Mouse (Mus musculus): ENCODE data around the gene Cpn2.

DNA sequence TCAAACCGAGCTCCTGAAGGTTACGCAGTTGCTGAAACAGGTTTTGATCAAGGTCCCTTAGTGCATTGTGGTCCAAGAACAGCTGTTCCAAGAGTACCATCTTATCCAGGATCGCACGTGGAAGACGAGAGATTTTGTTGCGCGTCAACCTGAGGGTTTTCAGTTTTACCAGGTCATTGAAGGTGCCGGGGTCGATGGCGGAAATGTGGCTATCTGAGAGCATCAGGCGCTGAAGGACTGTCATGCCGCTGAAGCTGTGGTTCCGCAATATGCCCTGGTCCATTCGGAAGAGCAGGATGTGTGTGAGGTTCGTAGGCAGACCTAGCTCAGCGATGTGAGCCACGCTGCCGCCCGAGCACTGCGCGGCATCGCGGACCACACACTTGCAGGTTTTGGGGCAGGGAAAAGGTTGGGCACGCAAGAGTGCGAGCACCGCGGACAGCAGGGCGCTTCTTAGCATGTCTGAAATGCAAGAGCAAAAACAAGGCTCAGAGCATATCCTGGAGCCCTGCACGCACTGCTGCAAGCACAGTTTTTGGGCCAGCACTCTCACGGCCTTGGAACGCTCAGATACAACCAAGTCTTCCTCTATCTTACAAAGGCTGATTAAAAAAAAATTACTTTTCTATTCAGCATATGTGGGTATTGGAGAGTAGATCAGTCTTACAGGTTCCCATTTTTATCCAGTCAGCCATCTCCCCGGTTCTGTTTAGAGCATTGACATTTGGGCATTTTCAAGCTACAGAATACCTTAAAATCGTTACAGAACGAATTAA lies 42.3 kb upstream of the Cpn2 start:
- TF ChIP-seq CTCF (IDR thresholded peaks at IDR 0.05; ENCODE audit: low read depth, low read length) (no peak), GATA1 (IDR thresholded peaks at IDR 0.05; ENCODE audit: borderline replicate concordance, low read length) (no peak), POLR2AphosphoS5 (IDR thresholded peaks at IDR 0.05; ENCODE audit: insufficient replicate concordance, low read depth, low read length) (0 out of 2 replicates have a peak, but pooled peaks have one; percentile 72), GATA2 (IDR thresholded peaks at IDR 0.05; ENCODE audit: borderline replicate concordance, low read depth, low read length) (no peak), TAL1 (conservative IDR thresholded peaks at IDR 0.05; ENCODE audit: low read depth, low read length) (no peak)
